9 mouse cellular contexts compared by ENCODE assay signal in the genomic region with DNA sequence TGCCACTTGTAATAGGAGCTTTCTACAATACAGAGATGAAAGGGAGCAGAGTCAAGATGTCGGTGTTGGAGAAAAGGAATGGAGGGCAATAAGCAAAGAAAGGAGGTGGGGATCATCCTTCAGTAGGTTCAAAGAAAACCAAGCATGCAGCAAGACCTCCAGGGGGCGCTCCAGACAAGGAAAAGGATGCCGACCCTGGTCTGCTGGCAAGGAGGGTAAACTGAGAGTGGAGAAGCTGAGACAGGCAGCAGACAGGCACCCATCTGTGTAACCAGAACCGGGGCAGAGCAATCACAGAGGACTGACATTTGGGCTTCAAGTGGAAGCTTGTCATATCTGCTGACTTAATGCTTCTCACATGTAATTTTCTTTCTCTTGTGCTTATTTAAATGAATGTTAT. TPM values are rescaled to one million over a fixed set of nuclear protein-coding genes. Genes with fewer than 3 reads are reported as not detected.
A peak's percentile ranks its signal among the peaks of the same experiment; 100 is the strongest.
DNase-seq lines count a peak whose midpoint lies in the region; ATAC-seq lines count a peak whose summit lies in the region.
"Had no signal": no experiment of that assay in that cellular context is flagged by ENCODE, and none has a peak within 500 bp of the region (broad histone marks: within the 10 kb centered on the region; RNA-seq: fewer than 3 reads in every experiment).

No protein-coding gene starts in this region.

- 8% methylated on average over 4 of the region's 4 CpGs for WGBS in midbrain, embryonic 12.5 days
- WGBS in midbrain, embryonic 13.5 days: 10% methylated on average over 4 of the region's 4 CpGs
- WGBS in forebrain, embryonic 10.5 days: 9% methylated on average over 4 of the region's 4 CpGs
- 5% methylated on average over 4 of the region's 4 CpGs for WGBS in liver, embryonic 16.5 days (ENCODE audit: insufficient replicate concordance)

- DNase-seq in adrenal gland, postnatal 4 days (ENCODE audit: low spot score in 2 of 2): peak; percentile 25 to 52
- DNase-seq in forebrain, embryonic 10.5 days (ENCODE audit: extremely low spot score, low spot score): peak; percentile 73
- DNase-seq in induced T-regulatory cell, adult 2 months (ENCODE audit: low read depth): peak; percentile 20
- peak; percentile 5 to 10 for DNase-seq in right cerebral cortex, postnatal 36 days (ENCODE audit: low spot score in 2 of 2)
- no peak for DNase-seq in T-cell, adult 2 months (ENCODE audit: low spot score)

- no peaks in the 10 kb centered on the region for H3K4me1 ChIP-seq in midbrain, embryonic 12.5 days
- no peaks in the 10 kb centered on the region for H3K4me1 ChIP-seq in midbrain, embryonic 13.5 days (replicated peaks)
- H3K4me1 ChIP-seq in forebrain, embryonic 10.5 days: no peaks in the 10 kb centered on the region
- H3K4me1 ChIP-seq in liver, embryonic 16.5 days (ENCODE audit: control insufficient read depth, low read depth, low read length): no peaks in the 10 kb centered on the region; the same call in 1 of the 2 replicates
- H3K4me1 ChIP-seq: hindbrain, embryonic 15.5 days had no signal

- peak; percentile 66; the same call in 1 of the 2 replicates for ATAC-seq in midbrain, embryonic 12.5 days (ENCODE audit: low FRiP score, low read depth)
- no peak for ATAC-seq in midbrain, embryonic 13.5 days
- ATAC-seq in liver, embryonic 16.5 days (ENCODE audit: low read depth): 0 out of 2 replicates have a peak, but pooled peaks have one; percentile 11

- H3K4me3 ChIP-seq in midbrain, embryonic 12.5 days: no peak overlapping the region
- H3K4me3 ChIP-seq in midbrain, embryonic 13.5 days (replicated peaks): no peak overlapping the region
- H3K4me3 ChIP-seq in forebrain, embryonic 10.5 days: no peak overlapping the region
- H3K4me3 ChIP-seq in liver, embryonic 16.5 days (ENCODE audit: low read depth, low read length): no peak overlapping the region
- H3K4me3 ChIP-seq: hindbrain, embryonic 15.5 days had no signal

- H3K27ac ChIP-seq in midbrain, embryonic 12.5 days (replicated peaks): no peak overlapping the region
- no peak overlapping the region for H3K27ac ChIP-seq in midbrain, embryonic 13.5 days
- H3K27ac ChIP-seq in forebrain, embryonic 10.5 days: no peak overlapping the region
- H3K27ac ChIP-seq in liver, embryonic 16.5 days (ENCODE audit: low read length): no peak overlapping the region
- H3K27ac ChIP-seq: hindbrain, embryonic 15.5 days had no signal

- H3K9me3 ChIP-seq in midbrain, embryonic 12.5 days: no peaks in the 10 kb centered on the region
- H3K9me3 ChIP-seq in midbrain, embryonic 13.5 days: no peaks in the 10 kb centered on the region
- no peaks in the 10 kb centered on the region for H3K9me3 ChIP-seq in forebrain, embryonic 10.5 days
- H3K9me3 ChIP-seq in liver, embryonic 16.5 days (replicated peaks; ENCODE audit: control insufficient read depth, low read length): no peaks in the 10 kb centered on the region
- H3K9me3 ChIP-seq: hindbrain, embryonic 15.5 days had no signal

- no peak overlapping the region for H3K4me2 ChIP-seq in midbrain, embryonic 12.5 days (replicated peaks)
- H3K4me2 ChIP-seq in midbrain, embryonic 13.5 days (replicated peaks): no peak overlapping the region
- no peak overlapping the region for H3K4me2 ChIP-seq in liver, embryonic 16.5 days (ENCODE audit: low read depth, low read length)
- H3K4me2 ChIP-seq: hindbrain, embryonic 15.5 days had no signal

- no peaks in the 10 kb centered on the region for H3K27me3 ChIP-seq in midbrain, embryonic 12.5 days
- no peaks in the 10 kb centered on the region for H3K27me3 ChIP-seq in midbrain, embryonic 13.5 days
- no peaks in the 10 kb centered on the region for H3K27me3 ChIP-seq in forebrain, embryonic 10.5 days (ENCODE audit: poor library complexity, severe bottlenecking)
- H3K27me3 ChIP-seq in liver, embryonic 16.5 days (ENCODE audit: control insufficient read depth, insufficient read depth, low read depth, low read length): no peaks in the 10 kb centered on the region
- H3K27me3 ChIP-seq: hindbrain, embryonic 15.5 days had no signal

- H3K9ac ChIP-seq in midbrain, embryonic 12.5 days (replicated peaks): no peak overlapping the region
- H3K9ac ChIP-seq in midbrain, embryonic 13.5 days (replicated peaks): no peak overlapping the region
- no peak overlapping the region for H3K9ac ChIP-seq in liver, embryonic 16.5 days (ENCODE audit: low read depth, low read length)
- H3K9ac ChIP-seq: hindbrain, embryonic 15.5 days had no signal

- no peaks in the 10 kb centered on the region for H3K36me3 ChIP-seq in midbrain, embryonic 12.5 days
- H3K36me3 ChIP-seq in midbrain, embryonic 13.5 days: no peaks in the 10 kb centered on the region
- H3K36me3 ChIP-seq in forebrain, embryonic 10.5 days (replicated peaks): no peaks in the 10 kb centered on the region
- H3K36me3 ChIP-seq in liver, embryonic 16.5 days (ENCODE audit: control insufficient read depth, insufficient read depth): no peaks in the 10 kb centered on the region
- H3K36me3 ChIP-seq: hindbrain, embryonic 15.5 days had no signal

RNA-seq across cellular contexts. Expression of a gene that starts 22.6 kb away (rescaled TPM):
- not detected in 2 replicates for polyA plus RNA-seq in midbrain, embryonic 12.5 days (2016; fragmentation: Nextera tagmentation; extraction: Ambion mirVana)
- not detected in 2 replicates for polyA plus RNA-seq in midbrain, embryonic 13.5 days (2015; fragmentation: Nextera tagmentation; extraction: Ambion mirVana)
- 100 to 1,000 TPM in 1 of 2 experiments, 10 to 100 TPM in 1; 93.8 to 102 TPM for total RNA-seq in adrenal gland, postnatal 4 days (2021)
- not detected in 2 replicates for polyA plus RNA-seq in forebrain, embryonic 10.5 days (2016; fragmentation: Nextera tagmentation; extraction: Ambion mirVana)
- 19.8 and 24.0 TPM in 2 replicates for polyA plus RNA-seq in liver, embryonic 16.5 days (2015; fragmentation: Nextera tagmentation; extraction: Ambion mirVana)

RNA-seq across cellular contexts. Expression of a gene that starts 56.1 kb away (rescaled TPM):
- 0.35 and 0.55 TPM in 2 replicates for polyA plus RNA-seq in midbrain, embryonic 12.5 days (2016; fragmentation: Nextera tagmentation; extraction: Ambion mirVana)
- polyA plus RNA-seq in midbrain, embryonic 13.5 days (2015; fragmentation: Nextera tagmentation; extraction: Ambion mirVana): 0.09 and 0.12 TPM in 2 replicates
- 1,000 to 10,000 TPM; 6,200 to 6,989 TPM for total RNA-seq in adrenal gland, postnatal 4 days (2021)
- 0.09 and 0.27 TPM in 2 replicates for polyA plus RNA-seq in forebrain, embryonic 10.5 days (2016; fragmentation: Nextera tagmentation; extraction: Ambion mirVana)
- 32.1 and 38.9 TPM in 2 replicates for polyA plus RNA-seq in liver, embryonic 16.5 days (2015; fragmentation: Nextera tagmentation; extraction: Ambion mirVana)
- polyA plus RNA-seq: hindbrain, embryonic 15.5 days had no signal

Comparison
In these comparisons a context has a peak if more than half of its experiments do, and no peak if none do; other contexts are left out.
1. RNA of a gene that starts 22.6 kb away (polyA plus RNA-seq): 19.8 to 24.0 TPM in liver, embryonic 16.5 days; not detected in forebrain, embryonic 10.5 days, not detected in midbrain, embryonic 12.5 days and not detected in midbrain, embryonic 13.5 days; every median in the first group is over 10 times any median in the second.
2. RNA of a gene that starts 56.1 kb away (polyA plus RNA-seq): 32.1 to 38.9 TPM in liver, embryonic 16.5 days; 0.35 to 0.55 TPM in midbrain, embryonic 12.5 days, 0.09 to 0.27 TPM in forebrain, embryonic 10.5 days and 0.09 to 0.12 TPM in midbrain, embryonic 13.5 days; every median in the first group is over 10 times any median in the second.